22 mouse cellular contexts compared by ENCODE assay signal in the genomic region with DNA sequence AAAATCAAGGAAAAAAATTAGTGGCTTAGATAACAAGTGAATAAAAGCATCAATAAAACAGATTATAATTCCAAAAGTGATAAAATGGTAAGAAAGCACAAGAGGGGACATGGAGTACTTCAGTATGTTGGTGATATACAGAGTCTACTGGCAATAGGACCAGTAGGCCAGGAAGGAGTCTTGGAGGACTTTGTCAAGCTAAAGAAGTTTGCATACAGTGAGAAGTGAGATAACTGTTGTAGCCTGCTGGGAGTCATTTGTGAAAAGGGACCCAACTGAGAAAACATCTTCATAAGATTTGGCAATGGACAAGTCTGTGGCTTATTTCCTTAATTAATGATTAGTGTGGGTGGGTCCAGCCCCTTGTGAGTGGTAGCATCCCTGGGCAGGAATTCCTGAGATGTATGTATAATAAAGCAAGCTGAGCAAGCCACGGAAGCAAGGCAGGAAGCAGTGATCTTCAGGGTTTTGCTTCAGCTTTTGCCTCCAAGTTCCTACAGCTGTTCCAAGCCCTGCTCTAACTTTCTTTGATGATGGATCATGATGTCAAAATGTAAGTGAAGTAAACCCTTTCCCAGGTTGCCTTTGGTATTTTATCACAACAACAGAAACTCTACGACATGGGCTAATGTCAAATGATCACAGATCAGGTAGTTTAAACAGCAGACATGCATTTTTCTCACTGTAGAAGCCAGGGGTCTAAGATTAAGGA.
DNase-seq lines count a peak whose midpoint lies in the region; TF ChIP-seq lines count a peak whose summit lies in the region.
"Had no signal": no experiment of that assay in that cellular context is flagged by ENCODE, and none has a peak within 500 bp of the region (broad histone marks: within the 10 kb centered on the region; RNA-seq: fewer than 3 reads in every experiment).

No protein-coding gene starts in this region.

- DNase-seq in MEL (ENCODE audit: low read depth, low spot score): peak; percentile 64
- DNase-seq in R1 (ENCODE audit: low read depth, low spot score): peak; percentile 12
- DNase-seq in induced T-regulatory cell, adult 2 months (ENCODE audit: low read depth): peak; percentile 36
- peak; percentile 16 for DNase-seq in naive thymus-derived CD4-positive, alpha-beta T cell, adult 2 months (ENCODE audit: low read depth)
- DNase-seq in left cerebral cortex, postnatal 10 days (ENCODE audit: extremely low spot score in 1 of 2, low spot score in 2 of 2): no peak
- DNase-seq in heart, adult 11 months: no peak
- DNase-seq in frontal cortex, postnatal 14 days (ENCODE audit: low spot score in 2 of 2): no peak
- DNase-seq in right cerebral cortex, postnatal 14 days: no peak
- DNase-seq: adrenal gland, adult 2 months; adrenal gland, adult 8-10 months; adrenal gland, postnatal 10 days; adrenal gland, postnatal 14 days; adrenal gland, postnatal 25 days; adrenal gland, postnatal 36 days; B cell, adult 2 months; cerebellum, adult 11 months; cerebellum, adult 11-12 months; cerebellum, adult 18-20 months; cerebellum, adult 2 months had no signal

- no peaks in the 10 kb centered on the region for H3K27me3 ChIP-seq in MEL (ENCODE audit: control insufficient read depth in 1 of 2, insufficient read depth in 2 of 2, low read length in 2 of 2)
- H3K27me3 ChIP-seq: CH12.LX, Patski had no signal

- H3K27ac ChIP-seq in MEL (ENCODE audit: control insufficient read depth, low read depth, low read length): peak overlapping the region; percentile 99

- intact Hi-C loops in left cerebral cortex, postnatal 10 days (cut with DNase I): no loop called here

- peaks cover 32 to 47% of the 10 kb centered on the region in 2 experiments for H3K4me1 ChIP-seq in MEL (ENCODE audit: control insufficient read depth in 1 of 2, insufficient read depth in 2 of 2, low read length in 2 of 2)

- TF ChIP-seq EP300 in MEL (IDR thresholded peaks at IDR 0.05; ENCODE audit: low read depth in 1 of 2, low read length in 2 of 2): no peak; a peak in 1 of 4 replicates

- H3K9me3 ChIP-seq in MEL (replicated peaks; ENCODE audit: insufficient read depth, low read length): no peaks in the 10 kb centered on the region
- H3K9me3 ChIP-seq: G1E had no signal

- no peak; a peak in 1 of 4 replicates for TF ChIP-seq POLR2A in MEL (IDR thresholded peaks at IDR 0.05; ENCODE audit: control insufficient read depth in 1 of 2, insufficient read depth in 1 of 2, low read depth in 1 of 2, low read length in 2 of 2, poor library complexity in 1 of 2)

- no peak for TF ChIP-seq CTCF in MEL (IDR thresholded peaks at IDR 0.05 in 2 of 3, conservative IDR thresholded peaks at IDR 0.05 in 1 of 3; ENCODE audit: control insufficient read depth in 1 of 3, insufficient read depth in 1 of 3, low read depth in 2 of 3, low read length in 3 of 3, poor library complexity in 1 of 3, severe bottlenecking in 1 of 3)

- TF ChIP-seq RAD21 in MEL (IDR thresholded peaks at IDR 0.05; ENCODE audit: low read depth, low read length): no peak

- H3K9ac ChIP-seq in MEL (ENCODE audit: control insufficient read depth, low read depth, low read length, poor library complexity, severe bottlenecking): peak overlapping the region; percentile 57

- H3K36me3 ChIP-seq in MEL (ENCODE audit: control insufficient read depth in 1 of 2, insufficient read depth in 2 of 2, low read length in 2 of 2): peaks cover 0 to 61% of the 10 kb centered on the region in 2 experiments; a peak in 2 of 4 replicates
- H3K36me3 ChIP-seq: G1E had no signal

- peak overlapping the region; percentile 19 to 26; a peak in 2 of 4 replicates for H3K4me3 ChIP-seq in MEL (ENCODE audit: control insufficient read depth in 1 of 2, insufficient read depth in 1 of 2, low read depth in 2 of 2, low read length in 2 of 2)

- no peaks in the 10 kb centered on the region; the same call in 1 of the 2 replicates for H3K79me2 ChIP-seq in MEL (ENCODE audit: control insufficient read depth, insufficient read depth, low read length, poor library complexity)

TF ChIP-seq in MEL, 35 proteins besides CTCF, POLR2A, EP300 and RAD21:
- TF ChIP-seq E2F4 (IDR thresholded peaks at IDR 0.05; ENCODE audit: borderline replicate concordance, low read depth, low read length): 0 out of 2 replicates have a peak, but pooled peaks have one; percentile 30
- peak; percentile 96 for TF ChIP-seq CHD1 (IDR thresholded peaks at IDR 0.05; ENCODE audit: low read depth, low read length)
- TF ChIP-seq TAL1 (IDR thresholded peaks at IDR 0.05; ENCODE audit: low read length): no peak
- TF ChIP-seq KAT2A (conservative IDR thresholded peaks at IDR 0.05; ENCODE audit: low read depth, low read length): no peak
- TF ChIP-seq JUND (IDR thresholded peaks at IDR 0.05; ENCODE audit: low read depth, low read length): no peak
- TF ChIP-seq USF1 (IDR thresholded peaks at IDR 0.05; ENCODE audit: low read depth, low read length): no peak
- no peak for TF ChIP-seq MAFK (IDR thresholded peaks at IDR 0.05; ENCODE audit: borderline replicate concordance, low read depth, low read length)
- TF ChIP-seq GATA1 (IDR thresholded peaks at IDR 0.05; ENCODE audit: low read depth, low read length): no peak
- TF ChIP-seq ETS1 (IDR thresholded peaks at IDR 0.05; ENCODE audit: low read depth, low read length): no peak
- no peak for TF ChIP-seq GABPA (IDR thresholded peaks at IDR 0.05; ENCODE audit: low read depth, low read length)
- peak; percentile 28; the same call in 1 of the 2 replicates for TF ChIP-seq MYC (IDR thresholded peaks at IDR 0.05; ENCODE audit: low read depth, low read length)
- TF ChIP-seq ZMIZ1 (IDR thresholded peaks at IDR 0.05; ENCODE audit: low read depth, low read length): no peak; the same call in 1 of the 2 replicates
- TF ChIP-seq TCF12 (IDR thresholded peaks at IDR 0.05; ENCODE audit: low read depth, low read length): no peak
- TF ChIP-seq NRF1 (IDR thresholded peaks at IDR 0.05; ENCODE audit: insufficient read depth, low read depth, low read length, poor library complexity, severe bottlenecking): no peak
- peak; percentile 45; the same call in 1 of the 2 replicates for TF ChIP-seq NELFE (IDR thresholded peaks at IDR 0.05; ENCODE audit: low read depth, low read length)

Comparison
In these comparisons a context has a peak if more than half of its experiments do, and no peak if none do; other contexts are left out.
1. DNase-seq: peak in MEL (single experiment), R1 (single experiment), induced T-regulatory cell, adult 2 months (single experiment) and naive thymus-derived CD4-positive, alpha-beta T cell, adult 2 months (single experiment); none in left cerebral cortex, postnatal 10 days (0 of 2), heart, adult 11 months (single experiment), frontal cortex, postnatal 14 days (0 of 2) and right cerebral cortex, postnatal 14 days (single experiment).